Mouse (Mus musculus) CH12.LX (cell line): ENCODE data around the gene Megf11.

ENCODE experiments used
- CTCF ChIP-seq, 2 experiments: IDR thresholded peaks in 1 of 2; conservative IDR thresholded peaks in 1 of 2; 2 replicates each; pipeline ENCODE4 v1.5.1; 2011 to 2012; ENCODE audit warnings: low read depth in 2 of 2, low read length in 2 of 2, improper control_type of control experiment in 1 of 2, inconsistent platforms in 1 of 2, mild to moderate bottlenecking in 1 of 2, moderate library complexity in 1 of 2
- EP300 ChIP-seq: IDR thresholded peaks from 2 replicates; pipeline ENCODE4 v1.6.1; 2011; ENCODE audit warnings: low read length, improper control_type of control experiment
- HCFC1 ChIP-seq: IDR thresholded peaks from 2 replicates; pipeline ENCODE4 v1.6.1; 2012; ENCODE audit warnings: low read depth, mild to moderate bottlenecking, inconsistent platforms, low read length, improper control_type of control experiment
- MAFK ChIP-seq: IDR thresholded peaks from 2 replicates; pipeline ENCODE4 v1.6.1; 2011; ENCODE audit warnings: low read length, improper control_type of control experiment; ENCODE audit not compliant: insufficient replicate concordance
- MAZ ChIP-seq: IDR thresholded peaks from 2 replicates; pipeline ENCODE4 v1.6.1; 2012; ENCODE audit warnings: low read depth, mild to moderate bottlenecking, inconsistent platforms, low read length, improper control_type of control experiment, moderate library complexity
- NELFE ChIP-seq: IDR thresholded peaks from 2 replicates; pipeline ENCODE4 v1.6.1; 2011; ENCODE audit warnings: low read depth, low read length, improper control_type of control experiment
- NRF1 ChIP-seq: IDR thresholded peaks from 2 replicates; pipeline ENCODE4 v1.6.1; 2014; ENCODE audit warnings: low read depth, mild to moderate bottlenecking, inconsistent platforms, low read length, improper control_type of control experiment, moderate library complexity
- POLR2A ChIP-seq: IDR thresholded peaks from 2 replicates; pipeline ENCODE4 v1.6.1; 2011; ENCODE audit warnings: low read depth, mild to moderate bottlenecking, improper control_type of control experiment, low read length
- RCOR1 ChIP-seq: conservative IDR thresholded peaks from 2 replicates; pipeline ENCODE4 v1.6.1; 2012; ENCODE audit warnings: low read depth, mild to moderate bottlenecking, inconsistent platforms, low read length, improper control_type of control experiment
- SIN3A ChIP-seq: IDR thresholded peaks from 2 replicates; pipeline ENCODE4 v1.6.1; 2012; ENCODE audit warnings: low read length, improper control_type of control experiment, inconsistent platforms
- TCF12 ChIP-seq: IDR thresholded peaks from 2 replicates; pipeline ENCODE4 v1.6.1; 2014; ENCODE audit warnings: low read depth, mild to moderate bottlenecking, inconsistent platforms, low read length, improper control_type of control experiment
- USF2 ChIP-seq: conservative IDR thresholded peaks from 2 replicates; pipeline ENCODE4 v1.6.1; 2011; ENCODE audit warnings: low read depth, low read length, improper control_type of control experiment
- ZKSCAN1 ChIP-seq: IDR thresholded peaks from 2 replicates; pipeline ENCODE4 v1.6.1; 2012; ENCODE audit warnings: low read depth, inconsistent platforms, low read length, improper control_type of control experiment, borderline replicate concordance
- ZMIZ1 ChIP-seq: IDR thresholded peaks from 2 replicates; pipeline ENCODE4 v1.6.1; 2012; ENCODE audit warnings: low read depth, mild to moderate bottlenecking, inconsistent platforms, low read length, improper control_type of control experiment

- no peak for TF ChIP-seq SIN3A
- no peak for TF ChIP-seq CTCF (conservative IDR thresholded peaks at IDR 0.05 in 1 of 2, IDR thresholded peaks at IDR 0.05 in 1 of 2; ENCODE audit: low read depth in 2 of 2, low read length in 2 of 2)
- TF ChIP-seq USF2 = peak; percentile 75
- no peak for TF ChIP-seq NRF1
- no peak for TF ChIP-seq ZKSCAN1
- TF ChIP-seq POLR2A = no peak
- no peak for TF ChIP-seq NELFE
- no peak for TF ChIP-seq EP300
- no peak for TF ChIP-seq ZMIZ1
- TF ChIP-seq RCOR1 = no peak
- no peak for TF ChIP-seq MAZ
- TF ChIP-seq HCFC1 = no peak
- no peak for TF ChIP-seq MAFK
- TF ChIP-seq TCF12 = no peak; the same call in 1 of the 2 replicates
These were observed 41.8 kb upstream of the Megf11 start for GRCm38 (mm10) chr9:64343656-64344055.
